Mouse (Mus musculus): ENCODE measurements around the gene Hspb11.
A peak's percentile ranks its signal among the peaks of the same experiment; 100 is the strongest.

The Hspb11 gene

DNA sequence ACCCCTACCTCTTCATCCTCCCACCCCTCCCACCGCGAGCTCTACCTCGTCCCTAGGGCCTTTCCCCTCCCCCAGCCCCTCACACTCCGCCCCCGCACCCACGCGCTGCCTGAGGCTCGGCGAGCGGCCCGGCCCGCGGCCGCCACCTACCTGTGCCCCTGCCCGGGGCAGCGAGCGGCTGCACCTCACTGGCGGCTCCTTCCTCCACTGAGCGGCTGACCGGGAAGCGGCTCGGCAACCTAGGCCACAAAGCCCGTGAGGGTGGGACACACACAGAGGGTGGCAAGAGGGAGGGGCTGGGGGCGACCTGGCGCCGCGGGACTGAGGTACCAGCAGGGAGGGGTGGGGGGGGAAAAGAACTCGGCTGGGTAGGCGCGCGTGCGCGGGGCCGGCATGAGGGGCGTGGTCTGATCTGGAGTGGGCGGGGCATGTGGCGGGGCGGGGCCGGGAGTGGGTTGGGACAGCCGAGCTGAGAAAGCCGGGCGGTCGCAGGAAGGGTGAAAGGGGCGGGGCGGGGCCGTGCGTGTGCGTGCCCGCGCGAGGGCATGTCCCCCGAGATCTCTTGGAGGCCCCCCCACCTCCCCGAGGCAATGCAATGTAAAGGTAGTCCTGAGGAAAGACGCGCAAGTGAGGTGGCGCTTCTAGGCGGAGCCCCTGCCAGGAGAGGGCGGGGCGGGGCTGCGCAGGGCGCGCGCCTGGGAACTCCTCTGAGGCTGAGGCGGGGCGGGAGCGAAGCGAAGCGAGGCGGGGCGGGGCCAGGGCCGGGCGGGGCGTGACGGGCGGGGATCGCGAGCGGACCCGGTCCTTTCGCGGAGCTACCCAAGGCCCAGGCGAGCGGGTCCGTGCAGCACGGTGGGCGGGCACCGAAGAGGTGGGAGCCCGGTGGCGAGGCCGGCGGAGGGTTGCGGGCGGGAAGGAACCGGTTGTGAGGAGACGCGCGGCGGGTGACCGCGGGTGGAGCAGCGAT is at the start of gene Hspb11, which contains the start of gene Lrrc42:
Gene Hspb11 (plus strand): TSS at position 469 of the 967 bp plus-strand sequence.
Gene Lrrc42 (minus strand): TSS at position 408 of the 967 bp plus-strand sequence.
- peak; percentile 86 to 90 for DNase-seq (ENCODE audit: low spot score in 2 of 2)

DNA sequence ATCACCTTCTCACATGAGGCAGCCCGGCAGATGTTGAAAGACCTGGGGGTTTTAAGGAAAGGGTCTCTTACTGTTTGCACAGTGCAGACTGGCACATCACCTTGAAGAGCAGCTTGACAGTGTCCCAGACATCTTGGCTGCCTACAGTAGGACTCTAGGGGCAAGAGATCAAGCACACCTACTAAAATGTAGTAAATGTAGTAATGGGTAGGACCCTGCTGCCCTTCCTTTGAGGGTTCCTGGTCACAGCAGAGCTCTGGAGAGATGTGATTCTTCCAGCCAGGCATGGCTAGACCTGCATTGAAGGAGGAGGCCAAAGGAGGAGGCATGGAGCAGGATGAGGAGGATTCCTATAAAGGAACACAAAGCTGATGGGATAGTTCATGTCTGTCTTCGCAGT is 46.4 kb upstream of the Hspb11 start:
- no peak for DNase-seq (ENCODE audit: low spot score in 2 of 2)

DNA sequence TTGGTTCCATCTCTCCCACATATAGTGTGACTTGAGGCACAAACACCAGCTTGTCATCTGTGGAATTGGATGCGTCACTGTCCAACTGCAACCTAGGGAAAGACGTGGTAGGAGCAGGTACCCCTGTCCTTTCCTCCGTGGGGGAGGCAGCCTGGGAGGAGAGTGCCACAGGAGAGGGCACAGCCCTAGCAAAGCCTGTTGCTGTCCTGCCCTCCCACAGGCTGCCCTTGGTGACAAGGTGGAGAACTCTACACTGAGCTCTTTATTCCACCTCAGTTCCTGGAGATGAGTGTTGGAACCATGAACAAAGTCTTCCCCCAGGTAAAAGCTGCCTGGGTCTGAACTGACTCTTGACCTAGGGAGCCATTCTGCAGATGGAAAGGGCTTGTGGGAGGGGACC is 44.5 kb upstream of the Hspb11 start, which contains the start of gene Ldlrad1:
Gene Ldlrad1 (plus strand): TSS at position 301 of the 400 bp plus-strand sequence.
- DNase-seq (ENCODE audit: low spot score in 2 of 2) = no peak

DNA sequence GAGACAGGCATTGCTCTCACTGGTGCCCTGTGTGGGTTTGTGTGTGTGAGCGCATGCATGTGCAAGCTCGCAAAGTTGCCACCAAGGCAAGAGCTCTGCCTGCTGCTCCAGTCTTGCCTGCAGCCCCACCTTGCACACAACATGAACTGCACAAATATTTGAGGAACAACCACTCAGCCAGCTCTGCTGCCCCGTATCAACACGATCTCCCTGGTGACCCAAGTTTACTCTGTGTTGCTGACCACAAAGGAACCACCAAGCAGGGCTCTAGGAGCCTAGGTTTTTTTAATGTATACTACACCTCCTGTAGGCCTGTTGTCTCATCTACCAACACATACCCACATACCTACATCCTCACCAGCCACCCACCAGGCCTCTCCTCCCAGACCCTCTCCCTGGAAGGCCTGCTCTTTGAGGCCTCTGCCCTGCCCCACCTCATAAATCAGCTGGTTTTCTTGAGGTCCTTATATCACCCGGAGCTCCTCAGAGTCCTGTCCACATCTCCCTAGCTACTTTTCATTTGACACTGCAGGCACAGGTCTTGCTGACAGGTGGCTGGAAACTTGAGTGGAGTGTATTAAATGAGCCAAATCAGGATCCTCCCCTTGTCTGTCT is 42.8 kb upstream of the Hspb11 start:
- DNase-seq (ENCODE audit: low spot score in 2 of 2) = no peak

DNA sequence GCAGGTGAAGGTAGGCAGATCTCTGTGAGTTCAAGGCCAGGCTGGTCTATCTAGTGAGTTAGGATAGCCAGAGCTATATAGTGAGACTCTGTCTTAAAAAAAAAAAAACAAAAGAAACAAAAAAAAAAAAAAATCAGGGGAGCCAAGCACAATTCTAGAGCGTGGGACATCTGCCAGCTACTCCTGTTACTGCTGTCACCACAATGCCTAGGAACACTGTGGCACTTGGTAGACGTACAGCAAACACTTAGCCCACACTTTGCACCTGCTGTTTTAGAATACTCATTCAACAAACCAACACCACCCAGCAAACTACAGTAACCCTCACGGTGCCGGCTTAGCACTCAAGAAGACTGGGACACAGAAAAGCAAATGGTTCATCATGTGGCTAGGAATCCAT is 41.9 kb upstream of the Hspb11 start:
- no peak for DNase-seq (ENCODE audit: low spot score in 2 of 2)

DNA sequence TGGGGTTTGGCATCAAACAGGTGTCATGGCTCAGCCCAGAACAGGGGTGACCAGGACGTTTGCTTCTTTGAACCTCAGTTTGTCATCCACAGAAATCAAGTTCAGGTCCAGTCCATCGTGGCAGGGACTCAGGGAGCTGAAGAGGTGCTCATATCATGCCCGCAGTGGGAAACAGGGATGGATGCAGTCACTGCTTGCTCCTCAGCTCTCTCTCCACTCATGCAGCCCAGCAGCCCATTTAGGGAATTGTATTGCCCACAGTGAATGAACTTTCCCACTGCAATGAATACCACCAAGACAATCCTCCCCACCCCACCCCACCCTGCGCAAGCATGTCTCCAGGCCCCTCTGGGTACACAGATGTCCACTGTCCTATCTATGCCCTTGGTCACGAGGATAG is 41.5 kb upstream of the Hspb11 start:
- no peak for DNase-seq (ENCODE audit: low spot score in 2 of 2)

DNA sequence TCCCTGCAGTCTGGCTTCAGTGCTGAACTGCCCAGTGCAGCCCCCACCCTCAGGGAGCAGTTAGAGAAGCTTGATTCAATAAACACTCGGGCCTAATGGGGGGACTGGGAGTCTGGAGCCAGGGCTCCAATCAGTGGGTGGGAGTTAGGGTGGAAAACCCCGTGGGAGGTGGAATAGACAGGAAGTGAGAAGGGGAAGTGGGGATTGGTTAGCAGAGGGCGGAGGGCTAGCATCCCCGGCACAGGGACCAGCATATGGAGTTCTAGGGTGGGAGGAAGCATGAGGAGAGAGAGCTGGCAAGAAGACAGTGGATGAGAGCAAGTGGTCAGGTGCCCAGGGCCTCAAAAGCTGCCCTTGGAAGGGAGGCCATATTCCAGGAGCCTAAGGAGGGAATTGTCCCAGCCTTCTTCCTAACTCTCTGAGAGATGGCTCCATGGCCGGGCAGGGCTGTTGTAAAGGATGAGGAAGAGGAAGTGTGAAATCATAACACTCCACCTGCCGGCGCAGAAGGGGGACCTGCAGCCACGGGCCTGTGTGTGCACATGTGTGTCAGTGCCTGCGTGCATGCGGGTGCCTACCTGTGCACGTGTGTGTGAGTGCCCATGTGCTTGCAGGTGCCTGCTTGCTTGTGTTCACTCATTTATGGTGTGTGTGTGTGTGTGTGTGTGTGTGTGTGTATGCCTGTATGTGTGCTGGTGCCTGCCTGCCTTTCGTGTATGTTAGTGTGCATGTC is 39.9 kb upstream of the Hspb11 start:
- no peak for DNase-seq (ENCODE audit: low spot score in 2 of 2)

DNA sequence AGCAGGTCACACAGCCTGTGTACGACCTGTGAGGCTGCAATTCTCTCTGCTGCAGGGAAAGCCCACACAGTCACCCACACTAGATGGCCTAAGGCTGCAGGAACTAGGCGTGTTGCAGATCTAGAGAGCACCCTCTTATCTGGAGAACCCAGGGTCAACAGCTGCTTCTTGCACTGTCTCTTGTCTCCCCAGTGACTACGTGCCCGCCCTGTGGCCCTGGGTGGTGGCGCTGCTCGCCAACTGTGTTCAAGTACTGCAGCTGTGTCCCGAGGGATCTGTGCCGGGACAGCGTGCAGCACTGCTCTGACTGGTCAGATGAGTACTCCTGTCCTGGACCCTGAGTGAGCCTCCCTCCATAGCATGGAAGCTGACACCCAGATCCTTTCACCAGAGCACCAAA is 35.8 kb upstream of the Hspb11 start:
- DNase-seq (ENCODE audit: low spot score in 2 of 2) = peak; percentile 42 to 52

DNA sequence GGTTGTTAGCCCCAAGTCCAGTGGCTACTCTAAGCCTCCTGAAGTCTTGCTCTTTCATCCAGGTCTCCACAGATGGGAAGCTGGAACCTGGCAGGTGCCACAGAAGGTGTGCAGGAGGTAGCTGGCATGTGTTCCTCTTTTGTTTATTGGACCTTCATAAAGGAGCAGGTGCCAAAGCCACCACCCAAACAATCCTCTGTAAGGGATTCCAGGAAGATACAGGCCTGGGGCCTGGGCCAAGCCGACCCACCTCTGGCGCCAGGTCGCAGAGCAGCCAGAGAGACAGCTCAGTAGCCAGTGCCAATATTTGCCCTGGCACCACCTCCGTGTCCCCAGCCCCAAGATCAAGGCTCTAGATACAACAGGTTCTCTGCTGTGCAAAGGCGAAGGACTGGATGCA is 31.9 kb upstream of the Hspb11 start:
- DNase-seq (ENCODE audit: low spot score in 2 of 2) = no peak

DNA sequence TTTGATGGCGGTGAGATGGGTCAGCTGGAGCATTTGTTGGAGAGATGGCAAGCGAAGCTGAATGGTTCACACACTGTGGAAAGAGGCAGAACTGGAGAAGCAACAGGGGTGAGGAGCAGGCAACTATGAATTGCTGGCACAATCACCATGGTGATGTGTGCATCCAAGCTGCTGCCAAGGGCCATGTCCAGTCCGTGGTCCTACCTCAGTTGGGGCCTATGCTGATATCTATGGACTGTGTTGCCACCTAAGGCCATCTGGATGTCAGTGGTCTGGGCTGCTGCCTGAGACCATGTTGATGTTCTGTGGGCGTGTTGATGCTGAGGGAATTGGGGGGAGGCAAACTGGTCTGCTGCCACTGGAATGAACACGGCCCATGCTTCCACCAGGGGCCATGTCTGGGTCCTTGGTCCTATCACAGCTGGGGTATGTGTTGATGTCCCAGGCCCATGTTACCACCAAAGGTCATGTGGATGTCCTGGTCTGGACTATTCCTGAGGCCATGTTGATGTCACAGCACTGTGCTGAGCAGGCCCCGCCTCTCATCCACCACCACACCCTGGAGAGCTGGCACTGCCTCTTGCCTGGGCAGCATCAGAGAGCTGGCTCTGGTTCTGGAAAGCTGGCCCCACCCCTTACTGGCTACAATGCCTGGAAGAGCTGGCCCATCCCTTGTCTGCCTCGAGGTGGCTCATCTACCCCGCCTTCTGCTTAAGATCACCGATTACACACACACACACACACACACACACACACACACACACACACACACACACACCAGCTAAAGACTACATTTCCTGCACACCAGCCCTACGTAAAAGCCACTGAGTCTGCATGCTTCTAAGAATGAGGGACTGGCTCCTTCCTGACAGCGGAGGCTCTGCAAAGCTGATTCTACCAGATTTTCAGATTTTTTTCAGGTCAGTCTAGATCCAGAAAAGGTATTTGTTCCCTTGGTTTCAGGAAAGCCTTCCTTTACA is 29.9 kb upstream of the Hspb11 start:
- DNase-seq (ENCODE audit: low spot score in 2 of 2) = no peak

DNA sequence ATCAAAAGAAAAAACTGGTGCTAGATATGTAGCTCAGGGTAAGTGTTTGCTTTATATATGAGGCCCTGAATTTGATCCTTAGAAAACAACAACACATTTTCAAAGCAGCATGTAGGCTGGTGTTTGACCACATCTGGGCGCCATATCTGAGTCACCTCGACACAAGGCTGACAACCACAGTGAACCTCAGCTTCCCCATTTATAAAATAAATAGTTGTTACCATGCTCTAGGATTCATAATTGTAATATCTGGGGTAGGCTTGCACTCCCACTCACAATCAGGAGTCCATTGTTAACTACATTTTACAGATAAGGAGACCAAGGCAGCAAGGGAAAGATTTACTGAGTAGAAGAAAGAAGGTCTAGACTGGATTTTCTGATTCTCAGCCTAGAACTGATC is 27.1 kb upstream of the Hspb11 start:
- no peak for DNase-seq (ENCODE audit: low spot score in 2 of 2)

DNA sequence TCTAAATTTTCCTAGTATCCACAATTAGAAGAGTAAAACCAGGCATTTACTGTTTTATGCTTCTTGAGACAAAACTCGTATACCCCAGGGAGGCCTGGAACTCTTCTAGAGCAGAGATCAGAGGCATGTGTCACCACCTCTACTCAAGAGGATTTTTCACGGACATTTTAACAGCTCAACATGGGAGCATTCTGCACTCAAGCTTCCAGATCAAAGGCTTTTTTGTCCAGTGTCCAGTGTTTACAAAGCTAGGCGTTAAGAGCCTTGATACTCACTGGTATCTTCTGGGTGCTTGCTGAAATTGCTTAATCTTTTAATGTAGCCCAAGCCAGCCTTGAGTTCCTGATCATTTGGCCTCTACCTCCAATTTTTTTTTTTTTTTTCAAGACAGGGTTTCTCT is 21.2 kb upstream of the Hspb11 start:
- DNase-seq (ENCODE audit: low spot score in 2 of 2) = no peak

DNA sequence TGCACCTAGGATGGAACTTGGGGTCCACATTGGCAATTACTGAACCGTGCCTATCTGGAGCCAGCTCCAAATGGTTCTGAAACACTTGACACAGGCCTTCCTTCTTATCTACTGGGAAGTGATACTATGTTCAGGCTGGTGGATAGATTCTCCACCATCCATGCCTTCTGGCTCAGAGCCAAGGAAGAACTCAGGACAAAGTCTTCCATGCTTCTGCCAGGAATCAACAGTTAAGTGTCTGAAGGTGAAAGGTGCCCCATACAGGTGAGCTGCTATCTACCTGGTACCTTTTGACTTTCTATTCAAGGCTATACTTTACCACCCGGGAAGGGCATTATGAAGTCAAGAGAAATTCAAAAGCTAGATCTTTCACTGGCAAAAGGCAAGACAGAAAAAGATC is 15.1 kb upstream of the Hspb11 start:
- DNase-seq (ENCODE audit: low spot score in 2 of 2) = no peak

DNA sequence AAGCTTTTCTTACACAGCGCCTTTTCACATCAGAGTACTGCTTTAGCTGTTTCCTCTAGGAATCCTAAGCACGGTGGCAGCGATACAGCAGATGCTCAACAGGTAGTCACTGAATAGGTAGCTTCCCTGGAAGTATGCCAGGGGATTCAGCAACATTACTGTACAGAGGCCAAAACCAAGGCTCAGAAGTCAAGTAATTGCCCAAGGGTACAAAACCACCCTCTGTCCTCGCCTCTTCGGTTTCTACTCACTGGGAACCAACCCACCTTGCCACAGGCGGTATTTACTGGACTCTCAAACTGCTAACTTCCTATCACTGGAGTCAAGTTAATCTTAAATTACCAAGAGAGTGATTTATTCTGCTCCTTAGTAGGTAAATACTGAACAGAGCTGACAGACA is 13.2 kb upstream of the Hspb11 start:
- no peak for DNase-seq (ENCODE audit: low spot score in 2 of 2)

DNA sequence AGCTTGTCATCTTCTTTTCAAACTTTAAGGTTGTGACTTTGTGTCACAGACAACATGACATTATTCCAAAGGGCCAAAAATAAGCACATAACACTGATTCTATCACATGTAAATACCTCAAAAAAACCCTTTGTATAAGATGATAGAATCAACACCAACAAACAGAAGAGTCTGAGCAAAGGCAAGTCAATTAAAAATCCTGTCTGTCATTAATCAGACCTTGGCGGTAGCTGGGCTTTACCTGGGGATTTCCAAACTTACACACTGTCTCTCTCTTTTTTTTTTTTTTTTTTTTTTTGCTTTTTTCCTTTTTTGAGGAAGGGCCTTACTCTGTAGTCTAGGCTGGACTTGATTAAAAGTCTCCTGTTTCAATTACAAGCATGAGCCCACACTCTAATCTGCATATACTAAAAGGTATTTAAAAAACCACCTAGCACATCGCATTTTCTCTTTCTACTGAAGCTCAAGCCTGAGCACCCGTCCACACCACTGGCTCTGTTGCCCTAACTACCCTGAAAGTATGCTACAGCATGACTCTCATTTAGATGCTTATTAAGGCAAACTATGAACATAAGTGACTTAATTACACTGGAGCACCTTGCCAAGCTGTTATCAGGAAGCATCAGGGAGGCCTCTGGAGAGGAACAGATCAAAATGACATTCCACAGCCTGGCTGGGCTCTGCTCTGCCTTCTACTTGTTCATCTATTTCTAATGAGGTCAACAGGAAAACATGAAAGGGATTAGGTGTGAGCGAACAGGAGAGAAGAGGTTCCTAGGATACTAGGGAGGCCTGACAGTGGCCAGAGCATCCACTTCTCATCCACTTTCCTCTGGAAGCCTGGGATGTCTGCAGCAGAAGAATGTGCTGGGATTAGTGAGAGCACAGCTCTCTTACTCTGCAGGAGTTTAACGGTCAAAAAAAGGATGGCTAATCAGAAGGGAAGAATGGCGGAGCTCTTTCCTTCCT is 9.7 kb upstream of the Hspb11 start:
- DNase-seq (ENCODE audit: low spot score in 2 of 2) = no peak

DNA sequence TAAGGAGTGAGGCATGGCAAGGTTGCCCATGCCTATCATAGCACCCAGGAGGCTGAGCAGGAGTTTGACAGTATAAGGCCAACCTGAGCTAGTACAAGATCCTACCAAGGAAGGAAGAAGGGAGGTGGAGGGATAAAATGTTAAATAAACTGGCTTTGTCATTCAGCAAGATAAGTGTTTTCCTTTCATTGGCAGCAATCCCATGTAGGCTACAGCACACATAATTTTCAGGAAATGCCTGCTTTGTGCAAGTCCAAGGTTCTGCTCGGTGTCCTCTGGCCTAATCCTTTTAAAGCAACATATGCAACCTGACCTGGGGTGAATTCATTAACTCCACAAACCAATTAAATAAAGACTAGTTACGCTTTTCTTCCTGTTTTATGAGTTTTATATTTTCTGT is 8.0 kb upstream of the Hspb11 start:
- no peak for DNase-seq (ENCODE audit: low spot score in 2 of 2)

DNA sequence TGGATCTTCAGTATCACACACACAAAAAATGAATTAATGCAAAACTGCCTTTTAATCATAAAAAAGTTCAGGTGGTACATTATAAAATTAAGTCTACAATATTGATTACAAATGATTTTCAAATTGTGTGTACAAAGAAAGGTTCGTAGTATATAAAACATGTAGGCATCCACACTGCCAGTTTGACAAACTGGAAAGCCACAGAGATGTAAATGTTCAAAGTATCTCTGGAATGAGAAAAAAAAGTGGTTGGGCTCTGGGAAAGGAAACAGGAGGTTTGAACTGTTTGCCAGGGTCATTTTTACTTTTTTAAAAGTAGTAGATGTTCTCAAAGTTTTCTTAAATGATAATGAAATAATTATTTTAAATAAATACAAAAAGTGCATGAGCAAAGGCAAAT is 7.4 kb upstream of the Hspb11 start:
- no peak for DNase-seq (ENCODE audit: low spot score in 2 of 2)

DNA sequence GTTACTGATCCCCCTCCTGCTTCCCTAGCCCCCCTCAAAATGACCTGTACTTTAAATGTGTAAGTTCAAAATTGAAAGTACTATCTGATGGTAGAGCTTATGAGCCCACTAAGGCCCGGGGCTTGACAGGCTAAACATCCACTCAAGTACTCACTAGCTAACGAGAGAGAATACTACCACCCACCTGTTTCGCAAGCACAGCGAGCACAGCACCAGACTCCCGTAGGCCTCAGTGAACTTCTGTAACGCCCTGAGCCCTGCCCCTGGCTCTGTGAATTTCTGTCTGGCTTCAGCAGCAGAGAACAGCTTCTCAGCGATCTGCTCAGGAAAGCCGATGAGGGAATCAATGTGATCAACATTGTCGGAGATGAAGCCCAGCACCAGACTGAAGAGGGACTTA is 6.3 kb upstream of the Hspb11 start:
- DNase-seq (ENCODE audit: low spot score in 2 of 2) = no peak

DNA sequence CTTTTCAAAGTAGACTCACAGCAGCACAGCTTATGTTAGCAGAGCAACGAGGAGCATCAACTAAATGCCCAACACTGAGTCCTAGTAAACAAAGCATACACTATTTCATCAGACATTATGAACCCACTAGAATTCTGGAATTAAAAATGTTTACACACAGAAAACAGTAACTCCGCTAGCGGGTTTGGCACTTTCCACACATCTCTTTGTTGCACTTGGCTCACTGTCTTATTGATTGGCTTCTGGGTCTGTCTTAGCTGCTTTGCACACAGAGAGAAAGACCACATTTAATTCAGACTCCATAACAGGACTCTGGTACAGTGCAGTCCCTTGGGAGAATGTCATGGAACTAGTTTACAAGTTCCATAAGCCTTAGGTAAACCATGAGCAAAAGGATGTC is 5.3 kb upstream of the Hspb11 start:
- no peak for DNase-seq (ENCODE audit: low spot score in 2 of 2)

DNA sequence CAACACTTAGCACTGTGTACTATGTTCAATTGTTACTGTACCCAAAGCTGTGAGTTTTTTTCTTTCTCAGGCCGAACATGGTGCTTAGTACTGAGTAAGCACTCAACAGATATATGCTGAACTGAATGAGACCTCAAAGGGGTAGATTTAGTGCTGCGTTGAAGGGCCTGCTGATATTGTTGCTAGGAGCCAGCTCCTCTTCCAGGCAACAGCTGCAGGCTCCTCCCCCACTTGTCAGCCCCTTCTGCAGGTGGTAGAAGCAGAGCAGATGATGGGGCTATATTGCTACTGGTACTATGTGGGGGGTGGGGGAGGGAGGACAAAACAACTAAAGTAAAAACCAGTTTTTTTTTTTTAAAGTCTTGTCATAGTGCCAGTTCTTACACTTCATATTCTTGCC is 3.9 kb upstream of the Hspb11 start:
- DNase-seq (ENCODE audit: low spot score in 2 of 2) = no peak
